Mouse (Mus musculus): ENCODE results near the gene Dnajc5.

Dnajc5 gene

GRCm38 (mm10) chr2:181572921-181573920 is 52.9 kb downstream of the Dnajc5 start:
- DNase-seq (ENCODE audit: low spot score in 2 of 2): peak in 1 of 2 experiments; percentile 16

- peak in 1 of 2 experiments; percentile 9 for DNase-seq (ENCODE audit: low spot score in 2 of 2)
These were observed 53.7 kb downstream of the Dnajc5 start for GRCm38 (mm10) chr2:181573961-181574360.

- peak in 1 of 2 experiments; percentile 11 for DNase-seq (ENCODE audit: low spot score in 2 of 2)
These were observed 54.7 kb downstream of the Dnajc5 start for GRCm38 (mm10) chr2:181574921-181575545.

GRCm38 (mm10) chr2:181576613-181577012 is 56.3 kb downstream of the Dnajc5 start:
- no peak for DNase-seq (ENCODE audit: low spot score in 2 of 2)

GRCm38 (mm10) chr2:181577126-181577525 is 56.8 kb downstream of the Dnajc5 start:
- DNase-seq (ENCODE audit: low spot score in 2 of 2): peak in 1 of 2 experiments; percentile 11

- peak in 1 of 2 experiments; percentile 24 for DNase-seq (ENCODE audit: low spot score in 2 of 2)
These were observed 57.8 kb downstream of the Dnajc5 start for GRCm38 (mm10) chr2:181577981-181578581.

- peak in 1 of 2 experiments; percentile 7 for DNase-seq (ENCODE audit: low spot score in 2 of 2)
These were observed 58.7 kb downstream of the Dnajc5 start for GRCm38 (mm10) chr2:181578790-181579618.

- peak in 1 of 2 experiments; percentile 8 for DNase-seq (ENCODE audit: low spot score in 2 of 2)
These were observed 59.4 kb downstream of the Dnajc5 start for GRCm38 (mm10) chr2:181579681-181580080.

- peak in 1 of 2 experiments; percentile 8 for DNase-seq (ENCODE audit: low spot score in 2 of 2)
These were observed 60.0 kb downstream of the Dnajc5 start for GRCm38 (mm10) chr2:181580131-181580772.

- DNase-seq (ENCODE audit: low spot score in 2 of 2): peak; percentile 78 to 88
These were observed 60.7 kb downstream of the Dnajc5 start for GRCm38 (mm10) chr2:181581016-181581401.

- peak; percentile 80 to 91 for DNase-seq (ENCODE audit: low spot score in 2 of 2)
These were observed 61.3 kb downstream of the Dnajc5 start for GRCm38 (mm10) chr2:181581402-181582120.

GRCm38 (mm10) chr2:181582358-181582757 is 62.1 kb downstream of the Dnajc5 start:
- DNase-seq (ENCODE audit: low spot score in 2 of 2): peak; percentile 9 to 17

- peak; percentile 2 to 12 for DNase-seq (ENCODE audit: low spot score in 2 of 2)
These were observed 62.7 kb downstream of the Dnajc5 start for GRCm38 (mm10) chr2:181582939-181583338.

- peak in 1 of 2 experiments; percentile 3 for DNase-seq (ENCODE audit: low spot score in 2 of 2)
These were observed 63.4 kb downstream of the Dnajc5 start for GRCm38 (mm10) chr2:181583460-181584257.

- DNase-seq (ENCODE audit: low spot score in 2 of 2): peak; percentile 3 to 11
These were observed 64.2 kb downstream of the Dnajc5 start, which contains the start of gene Uckl1 for GRCm38 (mm10) chr2:181584411-181584942. Gene Uckl1 (minus strand): TSS chr2:181584892.

- peak in 1 of 2 experiments; percentile 2 for DNase-seq (ENCODE audit: low spot score in 2 of 2)
These were observed 65.2 kb downstream of the Dnajc5 start for GRCm38 (mm10) chr2:181585506-181585905.

- peak in 1 of 2 experiments; percentile 2 for DNase-seq (ENCODE audit: low spot score in 2 of 2)
These were observed 65.8 kb downstream of the Dnajc5 start for GRCm38 (mm10) chr2:181586124-181586523.

- DNase-seq (ENCODE audit: low spot score in 2 of 2): no peak
These were observed 67.5 kb downstream of the Dnajc5 start for GRCm38 (mm10) chr2:181587796-181588195.
